Mouse (Mus musculus): ENCODE measurements around the gene Zfp36l1.
A peak's percentile ranks its signal among the peaks of the same experiment; 100 is the strongest.

Zfp36l1 gene

DNA sequence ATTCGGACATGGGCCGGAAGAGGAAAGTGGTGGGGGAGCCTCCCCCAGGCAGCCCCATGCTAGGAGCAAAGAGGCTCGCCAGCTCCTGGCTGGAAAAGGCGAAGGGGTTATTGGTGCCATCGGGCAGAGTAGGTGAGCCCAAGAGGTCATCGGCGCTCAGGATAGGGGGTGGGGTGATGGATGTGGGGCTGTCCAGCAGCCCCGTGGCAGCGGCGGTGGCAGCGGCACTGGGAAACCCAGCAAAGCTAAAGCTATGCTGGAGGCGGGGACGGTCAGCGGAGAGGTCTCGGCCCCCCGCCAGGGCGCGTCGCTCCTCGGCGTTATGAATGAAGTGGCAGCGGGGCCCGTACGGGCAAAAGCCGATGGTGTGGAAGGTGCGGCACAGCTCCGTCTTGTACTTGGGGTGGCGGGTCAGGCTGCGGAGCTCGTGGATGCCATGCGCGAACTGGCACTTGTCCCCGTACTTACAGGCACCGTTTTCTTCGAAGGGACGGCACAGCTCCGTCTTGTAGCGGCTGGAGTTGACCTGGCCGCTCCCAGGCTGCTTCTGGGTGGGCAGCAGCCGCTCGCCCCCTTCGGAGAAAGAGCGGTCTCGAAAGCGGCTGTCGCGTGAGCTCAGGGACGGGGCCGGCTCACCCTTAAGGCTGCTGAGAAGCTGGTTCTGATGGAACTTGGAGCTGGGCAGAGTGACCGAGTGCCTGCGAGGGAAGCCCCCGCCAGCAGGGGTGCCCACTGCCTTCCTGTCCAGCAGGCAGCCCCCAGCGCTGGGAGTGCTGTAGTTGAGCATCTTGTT lies 2.9 kb downstream of the Zfp36l1 start:
- DNase-seq (ENCODE audit: low spot score in 2 of 2), result no peak

DNA sequence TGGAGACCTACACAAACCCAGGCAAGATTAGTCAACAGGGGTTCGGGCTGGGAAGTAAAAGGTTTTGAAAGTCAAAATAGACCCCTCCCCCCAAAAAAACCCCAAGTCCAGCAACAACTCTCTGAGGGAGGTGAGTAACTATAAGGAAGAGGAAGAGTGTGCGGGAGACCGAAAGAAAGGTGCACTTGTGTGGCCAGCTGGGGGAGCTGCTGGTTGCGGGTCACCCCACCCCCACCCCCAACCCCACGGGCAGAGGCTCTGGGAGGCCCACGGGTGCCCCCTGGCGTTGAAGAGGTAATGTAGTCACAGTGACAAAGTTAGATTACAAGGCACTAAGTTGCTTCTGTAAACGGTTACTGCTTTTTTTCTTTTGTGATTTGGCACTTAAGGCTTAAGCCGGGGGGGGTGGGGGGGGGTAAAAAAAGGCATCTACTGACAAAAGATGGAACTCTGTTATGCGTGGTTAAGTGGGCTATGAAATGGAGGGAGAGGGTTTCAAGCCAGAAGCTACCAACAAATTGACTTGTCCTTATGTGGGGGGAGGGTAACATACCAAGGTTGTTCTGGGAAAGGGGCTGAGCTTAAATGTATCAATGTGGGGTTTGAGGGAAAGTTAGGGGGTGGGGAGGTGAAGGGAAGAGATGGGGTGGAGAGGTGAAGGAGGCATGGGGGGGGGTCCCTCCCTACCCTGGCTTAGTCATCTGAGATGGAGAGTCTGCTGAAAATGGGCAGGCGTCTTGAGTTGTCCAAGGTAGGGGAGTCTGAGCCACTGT lies 3.7 kb downstream of the Zfp36l1 start:
- peak in 1 of 2 experiments; percentile 61 for DNase-seq (ENCODE audit: low spot score in 2 of 2)

DNA sequence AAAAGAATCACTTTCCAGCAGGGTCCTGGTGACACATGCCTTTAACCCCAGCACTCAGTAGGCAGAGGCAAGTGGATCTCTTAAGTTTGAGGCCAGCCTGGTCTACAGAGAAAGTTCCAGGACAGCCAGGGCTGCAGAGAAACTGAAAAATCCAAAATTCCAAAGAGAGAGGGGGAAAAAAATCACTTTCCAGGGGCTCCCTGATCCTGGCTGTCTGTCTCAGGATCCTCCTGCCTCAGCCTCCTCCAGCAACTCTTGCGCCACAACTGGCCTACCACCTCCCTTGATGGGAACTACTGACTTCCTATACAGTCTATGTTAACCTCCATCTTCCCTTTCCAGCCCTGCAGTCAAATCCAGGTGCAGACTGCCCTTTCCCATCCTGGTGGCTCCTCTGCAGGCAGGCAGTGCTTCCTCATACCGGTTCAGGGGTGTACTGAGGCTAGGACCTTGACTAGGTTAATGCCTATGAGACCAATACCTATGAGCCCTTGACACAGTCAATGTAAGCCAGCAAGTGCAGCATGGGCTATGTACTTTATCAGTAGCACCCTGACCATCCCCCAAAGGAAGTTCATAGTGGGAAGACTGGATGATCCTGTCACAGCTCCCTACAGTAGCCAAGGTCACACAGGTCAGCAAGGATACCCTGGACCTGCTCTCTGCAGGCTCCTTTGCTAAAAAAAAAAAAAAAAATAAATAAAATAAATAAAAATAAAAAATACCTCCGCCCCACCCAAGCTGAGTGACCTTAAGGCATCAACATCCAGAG lies 5.7 kb downstream of the Zfp36l1 start:
- no peak for DNase-seq (ENCODE audit: low spot score in 2 of 2)

DNA sequence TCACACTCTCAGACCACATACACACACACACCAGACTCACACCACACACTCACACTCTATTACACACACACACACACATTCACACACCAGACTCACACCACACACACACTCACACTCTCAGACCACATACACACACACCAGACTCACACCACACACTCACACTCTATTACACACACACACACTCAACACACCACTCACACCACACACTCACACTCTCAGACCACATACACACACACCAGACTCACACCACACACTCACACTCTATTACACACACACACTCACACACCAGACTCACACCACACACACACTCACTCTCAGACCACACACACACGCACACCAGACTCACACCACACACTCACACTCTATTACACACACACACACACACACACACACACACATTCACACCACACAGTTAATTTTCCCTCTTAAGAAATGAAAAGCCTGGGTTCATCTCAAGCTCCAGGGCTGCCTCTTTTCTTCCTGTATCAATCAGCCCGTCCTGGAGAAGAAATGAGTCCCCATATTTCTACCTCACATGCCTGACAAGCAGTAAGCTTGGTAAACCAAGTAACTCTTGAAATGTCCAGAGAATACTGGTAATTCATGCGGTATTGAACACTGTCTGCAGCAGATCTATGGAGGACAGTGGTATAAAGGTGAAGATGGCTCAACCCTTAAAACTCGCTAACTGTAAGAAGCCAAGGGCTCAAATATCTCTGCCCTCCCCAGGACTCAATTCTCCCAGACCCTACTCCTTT lies 6.5 kb downstream of the Zfp36l1 start:
- no peak for DNase-seq (ENCODE audit: low spot score in 2 of 2)

DNA sequence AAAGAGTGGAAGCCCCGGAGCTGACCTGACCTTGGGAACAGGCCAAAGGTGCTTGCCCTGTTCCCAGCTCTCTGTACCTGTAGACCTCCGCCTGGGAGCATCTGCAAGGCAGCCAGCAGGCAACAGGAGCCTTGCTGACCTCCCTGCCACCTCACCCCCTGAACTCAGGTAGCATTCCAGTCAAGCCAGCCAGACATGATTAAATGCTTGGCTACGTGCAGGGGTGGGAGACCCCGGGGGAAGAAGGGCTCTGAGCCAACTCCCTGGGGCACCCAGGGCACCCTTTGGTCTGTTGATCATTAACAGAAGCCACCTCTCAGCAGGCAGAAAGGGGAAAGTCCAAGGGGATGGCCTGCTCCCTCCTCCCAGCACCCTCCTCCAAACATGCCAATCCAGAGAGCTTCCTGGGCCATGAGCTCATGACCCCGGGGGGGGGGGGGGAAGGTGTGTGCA lies 9.3 kb downstream of the Zfp36l1 start:
- DNase-seq (ENCODE audit: low spot score in 2 of 2), result no peak

DNA sequence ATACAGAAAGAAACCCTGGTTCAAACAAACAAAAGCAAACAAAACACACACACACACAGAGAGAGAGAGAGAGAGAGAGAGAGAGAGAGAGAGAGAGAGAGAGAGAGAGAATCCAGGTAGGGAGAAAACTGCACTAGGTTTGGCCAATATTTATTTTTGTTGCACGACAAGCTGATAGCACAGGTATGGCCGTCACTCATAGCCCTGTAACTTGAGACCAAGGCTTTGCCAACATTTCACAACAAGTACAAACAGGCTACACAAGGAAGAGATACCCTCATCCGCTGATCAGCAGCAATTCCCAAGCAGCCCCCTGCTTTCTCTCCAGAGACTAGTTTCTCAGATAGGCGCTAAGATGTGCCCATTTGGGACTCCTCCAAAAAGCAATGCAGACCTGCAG lies 9.7 kb downstream of the Zfp36l1 start:
- DNase-seq (ENCODE audit: low spot score in 2 of 2), result no peak

DNA sequence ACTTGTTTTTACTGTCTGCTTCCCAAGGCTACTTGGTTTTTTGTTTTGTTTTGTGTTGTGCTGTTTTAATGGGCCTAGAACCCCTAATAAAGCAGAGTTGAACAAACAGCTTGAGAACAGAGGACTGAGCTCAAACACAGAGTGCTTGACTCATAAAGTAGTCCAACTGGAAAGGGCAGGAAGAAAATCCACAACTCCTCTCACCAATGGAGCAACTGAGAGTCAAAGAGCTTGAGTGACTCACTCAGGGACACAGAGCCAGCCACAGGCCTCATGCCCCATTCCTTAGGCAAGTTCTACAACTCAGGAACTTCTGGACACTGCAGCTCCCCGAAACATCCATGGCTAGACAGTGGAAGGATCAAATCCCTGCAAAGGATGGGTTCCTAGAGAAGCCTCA lies 14.0 kb downstream of the Zfp36l1 start:
- no peak for DNase-seq (ENCODE audit: low spot score in 2 of 2)

DNA sequence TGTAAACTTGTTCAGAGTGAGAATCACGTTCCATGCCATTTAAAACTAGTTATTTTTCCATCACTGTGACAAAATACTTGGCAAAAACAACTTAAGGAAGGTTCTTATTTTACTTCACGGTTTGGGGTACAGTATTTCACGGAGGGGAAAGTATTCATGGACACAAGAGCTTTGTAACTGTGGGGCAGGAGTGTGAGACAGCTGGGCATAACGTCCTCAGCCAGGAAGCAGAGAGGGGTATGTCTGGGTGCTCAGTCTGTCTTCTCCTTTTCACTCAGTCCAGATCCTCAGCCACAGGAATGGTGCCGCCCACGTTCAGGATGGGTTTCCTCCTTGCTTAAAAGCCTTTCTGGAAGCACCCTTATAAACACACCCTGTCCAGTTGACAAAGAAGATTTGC lies 16.1 kb downstream of the Zfp36l1 start:
- no peak for DNase-seq (ENCODE audit: low spot score in 2 of 2)

DNA sequence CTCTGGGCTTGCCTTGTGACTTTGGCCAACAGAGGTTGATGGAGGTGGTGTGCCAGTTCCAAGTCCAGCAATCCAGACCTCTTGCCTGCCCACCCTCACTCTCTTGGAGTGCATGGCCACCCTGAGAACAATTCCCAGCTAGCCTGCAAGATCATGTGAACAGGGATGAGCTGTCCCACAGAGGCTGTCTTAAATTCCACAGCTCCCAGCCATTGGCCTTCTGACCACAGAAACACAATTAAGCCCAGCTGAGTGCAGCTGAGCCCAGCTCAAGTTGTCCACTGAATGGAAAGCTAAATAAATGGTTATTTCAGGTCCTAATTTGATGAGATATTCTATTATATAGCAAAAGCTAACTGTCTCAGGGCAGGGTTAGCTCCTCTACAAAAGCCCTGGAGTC lies 20.0 kb downstream of the Zfp36l1 start:
- DNase-seq (ENCODE audit: low spot score in 2 of 2), result no peak

DNA sequence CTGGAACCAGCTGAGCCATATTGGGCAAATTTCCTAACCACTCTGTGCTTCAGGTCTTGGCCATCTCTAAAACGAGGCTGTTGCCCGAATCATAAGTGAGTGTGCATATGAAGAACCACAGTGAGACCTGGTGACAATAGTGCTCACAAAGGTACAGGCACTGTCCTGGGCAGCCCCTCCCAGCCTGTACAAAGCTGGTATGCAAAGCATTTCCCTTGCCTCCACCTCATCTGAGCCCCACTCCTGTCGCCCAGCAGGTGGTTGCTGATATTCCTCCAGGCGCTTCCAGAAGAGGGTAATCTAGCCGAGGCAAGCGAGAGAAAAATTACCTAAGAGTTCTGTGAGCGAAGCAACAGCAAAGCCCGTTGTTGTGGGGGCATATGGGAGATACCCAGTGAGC lies 21.7 kb downstream of the Zfp36l1 start:
- DNase-seq (ENCODE audit: low spot score in 2 of 2), result no peak

DNA sequence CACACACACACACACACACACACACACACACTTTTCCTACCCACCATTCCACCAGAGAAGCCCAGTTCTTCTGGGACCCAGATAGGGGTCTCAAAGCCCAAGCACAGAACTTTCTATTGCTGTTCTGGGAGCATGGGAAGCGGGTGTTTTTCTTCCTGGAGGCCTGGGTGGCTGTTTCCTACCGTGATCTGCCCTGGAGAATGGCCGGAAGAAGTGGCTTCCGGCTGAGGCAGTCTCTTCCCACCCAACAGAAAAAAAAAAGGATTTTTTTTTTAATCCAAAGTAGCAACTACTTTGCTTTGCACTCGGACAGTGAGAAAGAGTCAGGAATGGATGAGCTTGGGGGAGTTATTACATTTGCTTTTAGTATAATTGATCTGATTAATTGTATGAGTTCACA lies 22.3 kb downstream of the Zfp36l1 start:
- no peak for DNase-seq (ENCODE audit: low spot score in 2 of 2)

- DNase-seq (ENCODE audit: low spot score in 2 of 2), result no peak
Measured at GRCm38 (mm10) chr12:80088143-80088542, 24.7 kb downstream of the Zfp36l1 start.

DNA sequence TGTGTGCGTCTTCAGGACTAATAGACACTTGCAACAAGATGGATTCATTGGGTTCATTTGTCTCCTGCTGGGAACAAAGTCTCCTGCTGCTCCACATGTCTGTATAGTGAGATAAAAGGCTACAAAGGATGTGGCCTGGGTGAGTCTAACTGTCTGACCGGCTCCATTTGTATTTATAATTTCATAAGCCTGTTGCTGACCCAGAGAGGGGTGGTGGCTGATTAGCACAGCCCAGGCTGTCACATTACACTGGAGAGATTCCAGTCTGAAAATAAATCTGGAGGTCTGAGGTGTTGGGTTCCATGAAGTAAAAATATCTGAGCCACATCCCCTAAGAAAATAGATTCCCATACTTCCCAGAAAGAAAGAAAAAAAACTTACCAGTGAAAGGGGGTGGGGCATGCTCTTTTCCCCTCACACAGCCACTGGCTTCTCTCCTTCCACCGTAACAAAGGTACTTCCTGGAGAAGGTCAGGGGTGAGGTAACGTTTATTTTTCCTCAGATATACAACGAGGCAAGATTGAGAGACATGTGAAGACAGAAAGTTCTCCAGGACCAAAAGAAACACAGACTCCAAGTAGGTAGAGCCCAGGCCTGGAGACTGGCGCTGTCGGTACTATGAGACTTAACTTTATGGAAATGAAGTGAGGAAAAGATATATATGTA lies 28.2 kb downstream of the Zfp36l1 start:
- no peak for DNase-seq (ENCODE audit: low spot score in 2 of 2)

DNA sequence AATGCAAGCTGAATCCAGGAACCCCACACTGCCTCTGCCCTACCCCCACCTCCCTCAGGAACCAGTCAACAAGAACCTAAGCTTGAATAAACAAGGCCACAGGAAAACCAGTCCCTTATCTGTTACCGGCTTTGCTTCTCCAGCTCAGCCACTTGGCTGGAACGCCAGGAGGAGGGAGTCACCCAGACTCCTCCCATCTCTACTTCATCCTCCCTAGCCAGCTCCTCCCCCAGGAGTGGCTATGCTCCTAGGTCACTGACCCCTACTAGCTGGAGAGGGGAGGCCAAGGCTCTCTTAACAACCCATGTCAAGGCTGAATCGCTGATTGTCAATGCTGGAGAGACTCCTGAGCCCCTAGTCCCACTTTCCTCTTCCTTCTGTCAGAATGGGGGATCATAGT lies 28.9 kb downstream of the Zfp36l1 start:
- DNase-seq (ENCODE audit: low spot score in 2 of 2), result no peak

DNA sequence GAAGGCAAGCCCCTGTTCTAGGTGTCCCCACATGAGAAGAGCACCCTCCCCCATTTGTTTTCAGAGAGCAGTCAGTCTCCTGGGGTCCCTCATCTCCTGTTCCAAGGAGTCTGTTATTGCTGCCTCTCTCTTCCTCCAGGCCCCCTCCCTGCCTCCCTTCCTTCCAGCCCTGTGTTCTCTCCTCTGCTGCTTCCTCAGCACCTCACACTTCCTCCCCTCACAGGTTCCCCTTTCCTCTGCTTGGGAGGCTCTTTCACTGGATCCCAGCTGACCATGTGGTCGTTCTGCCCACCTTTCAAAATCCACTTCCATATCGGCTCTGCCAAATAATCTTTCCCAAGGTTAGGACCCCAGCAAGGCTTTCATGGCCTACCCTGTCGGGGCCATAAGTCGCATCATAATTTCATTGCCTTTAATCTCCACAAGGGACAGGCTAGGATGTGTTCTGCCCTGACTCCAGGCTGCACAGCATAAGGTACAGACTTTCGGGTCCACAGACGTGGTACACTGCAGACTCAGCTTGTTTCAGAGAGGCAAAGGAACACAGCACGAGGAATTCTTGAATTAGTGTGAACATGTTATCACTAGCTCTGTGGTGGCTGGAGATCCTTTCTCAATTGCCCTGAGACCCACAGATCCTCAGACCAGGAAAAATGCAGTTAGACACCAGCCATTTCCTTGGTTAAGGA lies 29.5 kb downstream of the Zfp36l1 start:
- DNase-seq (ENCODE audit: low spot score in 2 of 2), result no peak

- DNase-seq (ENCODE audit: low spot score in 2 of 2), result no peak
Measured at GRCm38 (mm10) chr12:80082730-80083129, 30.1 kb downstream of the Zfp36l1 start.

- DNase-seq (ENCODE audit: low spot score in 2 of 2), result no peak
Measured at GRCm38 (mm10) chr12:80081440-80081839, 31.4 kb downstream of the Zfp36l1 start.

- no peak for DNase-seq (ENCODE audit: low spot score in 2 of 2)
Measured at GRCm38 (mm10) chr12:80079937-80080336, 32.9 kb downstream of the Zfp36l1 start.

GRCm38 (mm10) chr12:80074331-80074730 lies 38.5 kb downstream of the Zfp36l1 start:
- no peak for DNase-seq (ENCODE audit: low spot score in 2 of 2)

GRCm38 (mm10) chr12:80070534-80071287 lies 42.1 kb downstream of the Zfp36l1 start:
- DNase-seq (ENCODE audit: low spot score in 2 of 2), result no peak

Measured in frontal cortex, postnatal 25 days (tissue).